Mouse (Mus musculus): Measurements from ENCODE around the gene Lgals9. TPM values are rescaled to one million over a fixed set of nuclear protein-coding genes. Genes with fewer than 3 reads are reported as not detected.
"Not testable (repeated sequence)": the region's sequence is repeated elsewhere in the genome, so short reads cannot be mapped to it uniquely, and the experiment has no call there.

Gene Lgals9
- polyA plus RNA-seq, 1 experiment from 2014 or later, result 8.8 TPM

GRCm38 (mm10) chr11:79002551-79002951 is 17.8 kb upstream of the Lgals9 start:
- no peaks in the 10 kb centered on the region for H3K9me3 ChIP-seq (ENCODE audit: control insufficient read depth, low read length)
- no peak overlapping the region for H3K4me2 ChIP-seq (ENCODE audit: low read depth, low read length)
- WGBS, result 79% methylated on average over 5 of the region's 5 CpGs
- no peaks in the 10 kb centered on the region for H3K4me1 ChIP-seq (ENCODE audit: control insufficient read depth, insufficient read depth, low read length)
- no peaks in the 10 kb centered on the region for H3K36me3 ChIP-seq (ENCODE audit: control insufficient read depth, insufficient read depth, low read length)
- no peak overlapping the region for H3K9ac ChIP-seq (replicated peaks; ENCODE audit: low read depth, low read length)
- 0 out of 2 replicates have a peak overlapping the region, but pooled peaks have one; percentile 40 for H3K27ac ChIP-seq (ENCODE audit: low read depth, low read length)
- ATAC-seq (ENCODE audit: low read depth), result no peak
- no peak overlapping the region for H3K4me3 ChIP-seq (ENCODE audit: low read depth, low read length)
- no peaks in the 10 kb centered on the region for H3K27me3 ChIP-seq (ENCODE audit: control insufficient read depth, insufficient read depth, low read length)

DNA sequence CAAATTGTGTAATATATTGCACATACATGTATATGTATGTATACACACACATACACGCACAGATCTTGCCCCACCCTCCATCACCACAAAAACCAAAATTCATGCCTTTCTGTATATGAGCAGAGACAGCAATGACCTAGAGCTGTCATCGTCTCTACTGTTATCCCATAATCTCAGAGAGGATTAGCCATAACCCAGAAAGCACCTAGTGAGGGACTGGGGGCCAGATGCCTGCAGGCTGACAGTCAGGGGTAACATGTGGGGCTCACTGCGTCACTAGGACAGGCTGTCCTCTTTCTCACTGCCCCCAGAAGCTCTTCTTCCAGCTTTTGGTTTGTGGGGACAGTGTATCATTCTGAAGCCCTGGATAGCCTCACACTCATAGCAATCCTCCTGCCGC is 17.1 kb upstream of the Lgals9 start:
- Histone ChIP-seq H3K9ac (replicated peaks; ENCODE audit: low read depth, low read length) (no peak overlapping the region), H3K36me3 (ENCODE audit: control insufficient read depth, insufficient read depth, low read length) (no peaks in the 10 kb centered on the region), H3K4me1 (ENCODE audit: control insufficient read depth, insufficient read depth, low read length) (no peaks in the 10 kb centered on the region), H3K4me3 (ENCODE audit: low read depth, low read length) (no peak overlapping the region), H3K27ac (ENCODE audit: low read depth, low read length) (no peak overlapping the region), H3K27me3 (ENCODE audit: control insufficient read depth, insufficient read depth, low read length) (no peaks in the 10 kb centered on the region), H3K9me3 (ENCODE audit: control insufficient read depth, low read length) (no peaks in the 10 kb centered on the region), H3K4me2 (ENCODE audit: low read depth, low read length) (no peak overlapping the region)
- ATAC-seq (ENCODE audit: low read depth), result no peak
- WGBS, result 95% methylated on average over 4 of the region's 4 CpGs

GRCm38 (mm10) chr11:78999118-78999517 is 14.4 kb upstream of the Lgals9 start:
- 41% methylated on average over 6 of the region's 6 CpGs for WGBS
- Histone ChIP-seq H3K9ac (replicated peaks; ENCODE audit: low read depth, low read length) (no peak overlapping the region), H3K9me3 (ENCODE audit: control insufficient read depth, low read length) (no peaks in the 10 kb centered on the region), H3K4me1 (ENCODE audit: control insufficient read depth, insufficient read depth, low read length) (no peaks in the 10 kb centered on the region), H3K4me3 (ENCODE audit: low read depth, low read length) (no peak overlapping the region), H3K27ac (ENCODE audit: low read depth, low read length) (no peak overlapping the region), H3K4me2 (ENCODE audit: low read depth, low read length) (no peak overlapping the region), H3K36me3 (ENCODE audit: control insufficient read depth, insufficient read depth, low read length) (no peaks in the 10 kb centered on the region), H3K27me3 (ENCODE audit: control insufficient read depth, insufficient read depth, low read length) (no peaks in the 10 kb centered on the region)
- ATAC-seq (ENCODE audit: low read depth), result no peak

- WGBS, result 87% methylated on average over 5 of the region's 5 CpGs
- not testable (repeated sequence) for H3K36me3 ChIP-seq (ENCODE audit: control insufficient read depth, insufficient read depth, low read length); H3K9me3 ChIP-seq (ENCODE audit: control insufficient read depth, low read length); H3K4me2 ChIP-seq (ENCODE audit: low read depth, low read length); H3K27me3 ChIP-seq (ENCODE audit: control insufficient read depth, insufficient read depth, low read length); H3K4me3 ChIP-seq (ENCODE audit: low read depth, low read length); ATAC-seq (ENCODE audit: low read depth); H3K27ac ChIP-seq (ENCODE audit: low read depth, low read length); H3K9ac ChIP-seq (replicated peaks; ENCODE audit: low read depth, low read length); H3K4me1 ChIP-seq (ENCODE audit: control insufficient read depth, insufficient read depth, low read length)
Measured at GRCm38 (mm10) chr11:78990875-78991543, 6.3 kb upstream of the Lgals9 start.

- no peaks in the 10 kb centered on the region for H3K27me3 ChIP-seq (ENCODE audit: control insufficient read depth, insufficient read depth, low read length)
- no peak overlapping the region for H3K4me2 ChIP-seq (ENCODE audit: low read depth, low read length)
- no peak for ATAC-seq (ENCODE audit: low read depth)
- H3K9ac ChIP-seq (replicated peaks; ENCODE audit: low read depth, low read length), result no peak overlapping the region
- no peaks in the 10 kb centered on the region for H3K4me1 ChIP-seq (ENCODE audit: control insufficient read depth, insufficient read depth, low read length)
- no peak overlapping the region for H3K27ac ChIP-seq (ENCODE audit: low read depth, low read length)
- no peaks in the 10 kb centered on the region for H3K9me3 ChIP-seq (ENCODE audit: control insufficient read depth, low read length)
- H3K4me3 ChIP-seq (ENCODE audit: low read depth, low read length), result no peak overlapping the region
- no peaks in the 10 kb centered on the region for H3K36me3 ChIP-seq (ENCODE audit: control insufficient read depth, insufficient read depth, low read length)
- 91% methylated on average over 9 of the region's 9 CpGs for WGBS
Measured at GRCm38 (mm10) chr11:78990096-78990495, 5.3 kb upstream of the Lgals9 start.

DNA sequence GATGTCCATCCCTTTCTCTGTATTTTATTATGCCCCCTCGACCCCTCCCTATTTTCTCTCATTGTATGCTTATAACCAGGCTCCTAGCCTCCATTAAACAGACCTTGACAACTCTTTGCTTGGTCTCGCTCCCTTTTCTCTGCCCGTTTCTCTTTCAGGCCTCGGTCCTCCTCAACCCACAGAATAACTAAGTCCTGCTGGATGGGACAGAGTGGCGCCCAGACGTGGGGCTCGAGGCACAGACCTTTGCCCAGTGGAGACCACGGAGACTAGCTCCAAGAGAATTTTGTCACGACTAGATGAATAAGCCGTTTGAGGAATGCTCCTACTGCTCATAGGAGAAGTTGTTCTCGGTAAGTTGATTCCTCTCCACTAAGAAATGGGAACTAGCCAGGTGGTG is 4.5 kb upstream of the Lgals9 start:
- not testable (repeated sequence) for H3K27ac ChIP-seq (ENCODE audit: low read depth, low read length); H3K4me2 ChIP-seq (ENCODE audit: low read depth, low read length)
- WGBS, result 94% methylated on average over 11 of the region's 11 CpGs

DNA sequence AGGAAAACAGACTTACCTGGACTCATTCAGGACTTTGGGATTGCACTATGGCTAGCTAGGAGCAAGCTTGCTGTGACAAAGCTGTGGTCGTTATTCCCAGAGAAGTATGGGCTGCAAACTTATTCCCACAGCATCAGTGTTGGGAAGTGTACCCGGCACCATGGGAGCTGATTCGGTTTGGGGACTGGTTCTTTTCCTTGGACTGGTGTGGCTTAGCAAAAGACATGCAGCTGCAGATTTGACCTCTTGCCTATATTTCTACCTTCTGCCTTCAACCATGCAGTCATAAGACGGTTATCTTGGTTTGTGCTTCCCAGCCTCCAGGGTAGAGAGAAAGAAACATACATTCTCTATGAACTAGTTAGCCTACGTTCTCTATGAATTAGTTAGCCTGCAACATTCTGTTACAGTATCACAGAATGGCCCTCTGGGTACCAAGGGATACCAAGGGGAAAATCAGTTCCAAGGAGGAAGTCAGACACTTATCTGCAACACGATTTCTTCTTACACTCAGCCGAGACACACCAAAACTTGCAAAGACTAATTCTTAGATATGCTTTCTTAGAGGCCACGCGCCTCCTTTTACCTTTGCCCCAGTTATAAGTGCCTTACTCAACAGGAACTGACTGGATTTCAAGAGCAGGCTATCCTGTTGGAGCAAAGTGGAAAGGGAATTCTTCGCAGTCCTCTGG is 1.7 kb upstream of the Lgals9 start:
- Histone ChIP-seq H3K9ac (replicated peaks; ENCODE audit: low read depth, low read length) (no peak overlapping the region), H3K36me3 (ENCODE audit: control insufficient read depth, insufficient read depth, low read length) (no peaks in the 10 kb centered on the region), H3K4me2 (ENCODE audit: low read depth, low read length) (no peak overlapping the region), H3K4me1 (ENCODE audit: control insufficient read depth, insufficient read depth, low read length) (no peaks in the 10 kb centered on the region), H3K27ac (ENCODE audit: low read depth, low read length) (no peak overlapping the region), H3K4me3 (ENCODE audit: low read depth, low read length) (no peak overlapping the region), H3K27me3 (ENCODE audit: control insufficient read depth, insufficient read depth, low read length) (no peaks in the 10 kb centered on the region), H3K9me3 (ENCODE audit: control insufficient read depth, low read length) (no peaks in the 10 kb centered on the region)
- ATAC-seq (ENCODE audit: low read depth), result no peak
- WGBS, result 93% methylated on average over 10 of the region's 10 CpGs

More for the DNA sequence above, 4.5 kb upstream of the Lgals9 start:
- H3K9ac ChIP-seq (replicated peaks; ENCODE audit: low read depth, low read length); H3K4me3 ChIP-seq (ENCODE audit: low read depth, low read length); H3K27me3 ChIP-seq (ENCODE audit: control insufficient read depth, insufficient read depth, low read length); H3K4me1 ChIP-seq (ENCODE audit: control insufficient read depth, insufficient read depth, low read length); H3K36me3 ChIP-seq (ENCODE audit: control insufficient read depth, insufficient read depth, low read length); H3K9me3 ChIP-seq (ENCODE audit: control insufficient read depth, low read length); ATAC-seq (ENCODE audit: low read depth): not testable (repeated sequence)

DNA sequence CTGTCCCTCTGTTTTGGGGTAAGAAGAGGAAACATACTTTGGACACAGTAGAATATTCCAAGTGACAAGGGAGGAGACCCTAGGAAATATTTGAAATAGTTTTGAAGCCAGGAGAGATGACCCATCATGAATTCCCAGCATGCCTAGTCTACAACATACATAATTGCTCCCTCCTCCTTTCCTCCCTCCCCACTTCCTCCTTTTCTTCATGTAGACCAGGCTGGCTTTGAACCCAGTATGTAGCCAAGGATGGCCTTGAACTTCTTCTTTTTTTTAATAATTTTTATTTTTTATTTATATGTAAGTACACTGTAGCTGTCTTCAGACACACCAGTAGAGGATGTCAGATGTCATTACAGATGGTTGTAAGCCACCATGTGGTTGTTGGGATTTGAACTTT is 759 bp upstream of the Lgals9 start:
- Histone ChIP-seq H3K4me3 (ENCODE audit: low read depth, low read length) (no peak overlapping the region), H3K4me2 (ENCODE audit: low read depth, low read length) (no peak overlapping the region), H3K27me3 (ENCODE audit: control insufficient read depth, insufficient read depth, low read length) (no peaks in the 10 kb centered on the region), H3K27ac (ENCODE audit: low read depth, low read length) (no peak overlapping the region), H3K9ac (replicated peaks; ENCODE audit: low read depth, low read length) (no peak overlapping the region), H3K36me3 (ENCODE audit: control insufficient read depth, insufficient read depth, low read length) (no peaks in the 10 kb centered on the region), H3K4me1 (ENCODE audit: control insufficient read depth, insufficient read depth, low read length) (no peaks in the 10 kb centered on the region), H3K9me3 (ENCODE audit: control insufficient read depth, low read length) (no peaks in the 10 kb centered on the region)
- no peak for ATAC-seq (ENCODE audit: low read depth)

- H3K27me3 ChIP-seq (ENCODE audit: control insufficient read depth, insufficient read depth, low read length), result no peaks in the 10 kb centered on the region
- no peak overlapping the region for H3K4me3 ChIP-seq (ENCODE audit: low read depth, low read length)
- H3K9me3 ChIP-seq (ENCODE audit: control insufficient read depth, low read length), result no peaks in the 10 kb centered on the region
- no peak overlapping the region for H3K9ac ChIP-seq (replicated peaks; ENCODE audit: low read depth, low read length)
- H3K36me3 ChIP-seq (ENCODE audit: control insufficient read depth, insufficient read depth, low read length), result no peaks in the 10 kb centered on the region
- ATAC-seq (ENCODE audit: low read depth), result no peak
- no peak overlapping the region for H3K27ac ChIP-seq (ENCODE audit: low read depth, low read length)
- no peaks in the 10 kb centered on the region for H3K4me1 ChIP-seq (ENCODE audit: control insufficient read depth, insufficient read depth, low read length)
- WGBS, result 84% methylated on average over 7 of the region's 7 CpGs
- no peak overlapping the region for H3K4me2 ChIP-seq (ENCODE audit: low read depth, low read length)
Measured at GRCm38 (mm10) chr11:78983539-78983938, 1.2 kb downstream of the Lgals9 start.

Measured in neural tube, embryonic 14.5 days (tissue).